Mouse (Mus musculus): ENCODE measurements around the gene Magi2. TPM values are rescaled to one million over a fixed set of nuclear protein-coding genes. Genes with fewer than 3 reads are reported as not detected.

Gene Magi2
- polyA plus RNA-seq, 1 experiment from 2014 or later: 6.8 TPM

DNA sequence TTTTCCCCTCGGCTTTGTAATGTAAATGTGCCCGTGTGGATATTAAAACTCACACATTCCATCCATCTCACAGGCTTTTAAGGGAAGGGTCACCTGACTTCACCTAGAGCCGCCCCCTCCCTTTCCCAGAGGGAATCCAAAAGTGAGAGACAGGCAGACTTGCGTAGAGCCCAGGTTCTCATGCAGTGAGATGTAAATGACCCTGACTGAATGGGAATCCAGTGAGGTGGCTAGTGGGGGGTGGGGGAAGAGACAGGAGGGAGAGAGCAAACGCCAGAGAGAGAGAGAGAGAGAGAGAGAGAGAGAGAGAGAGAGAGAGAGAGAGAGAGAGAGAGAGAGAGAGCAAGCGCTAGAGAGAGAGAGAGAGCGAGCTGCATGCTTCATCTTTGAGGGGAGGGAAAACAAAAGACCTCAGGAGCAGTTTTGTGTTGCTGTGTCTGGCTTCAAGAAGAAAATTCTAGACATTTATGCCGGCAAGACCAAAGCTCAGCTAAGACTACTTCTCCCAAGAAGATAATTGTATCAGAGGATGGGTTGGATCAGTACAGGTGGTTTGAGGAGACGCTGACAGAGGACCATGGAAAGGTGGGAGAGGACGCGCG, 680.6 kb downstream of the Magi2 start:
- Histone ChIP-seq H3K4me3 (peak overlapping the region; percentile 44), H3K27me3 (peaks cover 22% of the 10 kb centered on the region), H3K4me2 (replicated peaks) (peak overlapping the region; percentile 76), H3K9me3 (no peaks in the 10 kb centered on the region), H3K4me1 (peaks cover 10% of the 10 kb centered on the region), H3K36me3 (no peaks in the 10 kb centered on the region), H3K27ac (no peak overlapping the region), H3K9ac (peak overlapping the region; percentile 59)
- WGBS: 2% methylated on average over 12 of the region's 12 CpGs
- no peak for ATAC-seq (ENCODE audit: low FRiP score, low read depth)

GRCm38 (mm10) chr5:19907983-19908705, 681.3 kb downstream of the Magi2 start:
- Histone ChIP-seq H3K4me1 (peaks cover 10% of the 10 kb centered on the region), H3K27me3 (peaks cover 22% of the 10 kb centered on the region), H3K36me3 (no peaks in the 10 kb centered on the region), H3K4me2 (replicated peaks) (peak overlapping the region; percentile 76), H3K4me3 (peak overlapping the region; percentile 44), H3K27ac (no peak overlapping the region), H3K9ac (peak overlapping the region; percentile 59), H3K9me3 (no peaks in the 10 kb centered on the region)
- ATAC-seq (ENCODE audit: low FRiP score, low read depth): no peak; the same call in 1 of the 2 replicates
- WGBS: 4% methylated on average over 16 of the region's 16 CpGs

- Histone ChIP-seq H3K9me3 (no peaks in the 10 kb centered on the region), H3K36me3 (no peaks in the 10 kb centered on the region), H3K9ac (peak overlapping the region; percentile 31), H3K4me2 (replicated peaks) (peak overlapping the region; percentile 76), H3K27ac (no peak overlapping the region), H3K4me3 (peak overlapping the region; percentile 44), H3K27me3 (peaks cover 22% of the 10 kb centered on the region), H3K4me1 (peaks cover 10% of the 10 kb centered on the region)
- no peak for ATAC-seq (ENCODE audit: low FRiP score, low read depth)
- WGBS: 2% methylated on average over 5 of the region's 5 CpGs
Measured at GRCm38 (mm10) chr5:19908706-19909060, 681.8 kb downstream of the Magi2 start.

DNA sequence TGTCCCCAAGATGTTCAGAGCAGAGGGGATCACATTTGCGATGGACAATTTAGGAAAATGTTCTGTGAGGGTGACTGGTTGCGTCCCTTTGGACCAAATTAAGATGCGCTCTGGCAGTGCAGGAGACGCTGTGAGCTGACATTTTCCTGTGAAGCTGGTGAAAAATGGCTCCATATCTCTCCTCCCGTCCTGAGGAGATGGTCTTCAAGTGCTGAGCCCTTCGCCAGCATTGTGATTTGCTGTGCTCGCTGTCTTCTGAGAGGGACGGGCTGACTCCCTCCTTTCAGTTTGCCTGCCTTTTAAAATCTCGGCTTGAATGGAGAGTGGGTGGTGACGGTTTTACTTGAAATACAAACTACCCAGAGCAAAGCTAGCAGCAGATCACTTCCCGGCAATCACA, 682.2 kb downstream of the Magi2 start:
- H3K27ac ChIP-seq: no peak overlapping the region
- H3K4me2 ChIP-seq (replicated peaks): peak overlapping the region; percentile 76
- WGBS: 5% methylated on average over 11 of the region's 11 CpGs
- H3K27me3 ChIP-seq: peaks cover 22% of the 10 kb centered on the region
- H3K9ac ChIP-seq: peak overlapping the region; percentile 31
- no peak for ATAC-seq (ENCODE audit: low FRiP score, low read depth)
- no peaks in the 10 kb centered on the region for H3K9me3 ChIP-seq
- H3K36me3 ChIP-seq: no peaks in the 10 kb centered on the region
- H3K4me3 ChIP-seq: peak overlapping the region; percentile 44
- H3K4me1 ChIP-seq: peaks cover 10% of the 10 kb centered on the region

DNA sequence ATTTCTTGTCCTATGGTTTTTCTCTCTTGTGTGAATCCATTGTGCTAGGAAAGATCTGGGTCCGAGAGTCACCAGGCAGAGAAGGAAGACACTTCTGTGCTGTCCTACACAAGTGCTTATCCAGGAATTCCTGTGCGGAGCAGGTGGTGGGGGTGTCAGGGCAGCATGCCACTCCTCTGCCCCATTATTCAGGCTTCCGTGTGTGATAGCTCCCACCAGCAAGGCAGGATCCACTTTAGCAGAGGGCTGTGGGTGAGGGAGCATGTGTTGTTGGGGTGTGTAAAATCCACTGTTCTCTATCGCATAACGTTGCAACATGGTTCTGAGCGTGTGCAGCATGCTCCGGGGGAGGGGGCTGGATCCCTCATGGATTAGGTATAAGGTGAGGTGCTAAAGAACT, 682.8 kb downstream of the Magi2 start:
- H3K4me2 ChIP-seq (replicated peaks): peak overlapping the region; percentile 76
- H3K4me3 ChIP-seq: no peak overlapping the region

DNA sequence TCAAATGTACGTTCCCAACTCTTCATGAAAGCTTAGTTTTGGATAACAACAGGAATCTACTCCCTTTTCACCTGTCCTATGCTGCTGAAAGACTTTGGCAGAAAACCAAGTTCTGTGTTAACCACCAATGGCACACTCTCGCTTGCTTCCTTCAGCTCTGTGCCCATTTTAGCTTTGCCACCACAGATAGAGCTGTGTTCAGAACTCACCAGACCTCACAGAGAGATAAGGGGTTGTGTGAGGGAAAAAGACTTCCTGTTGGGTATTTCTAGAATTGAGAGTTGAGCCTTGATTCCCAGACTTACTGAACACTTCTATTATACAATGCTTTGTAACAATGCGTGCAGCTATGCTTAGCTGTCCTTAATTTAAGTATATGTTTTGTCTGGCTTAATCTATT, 705.3 kb downstream of the Magi2 start:
- no peak overlapping the region for H3K4me3 ChIP-seq
- WGBS: 83% methylated on average over 3 of the region's 3 CpGs
- H3K27me3 ChIP-seq: no peaks in the 10 kb centered on the region
- H3K9ac ChIP-seq: no peak overlapping the region
- no peak overlapping the region for H3K4me2 ChIP-seq (replicated peaks)
- no peaks in the 10 kb centered on the region for H3K4me1 ChIP-seq
- H3K27ac ChIP-seq: no peak overlapping the region
- no peaks in the 10 kb centered on the region for H3K9me3 ChIP-seq
- H3K36me3 ChIP-seq: no peaks in the 10 kb centered on the region
- no peak for ATAC-seq (ENCODE audit: low FRiP score, low read depth)

More for the DNA sequence above, 682.8 kb downstream of the Magi2 start:
- Histone ChIP-seq H3K9ac (no peak overlapping the region), H3K36me3 (no peaks in the 10 kb centered on the region), H3K27ac (no peak overlapping the region), H3K9me3 (no peaks in the 10 kb centered on the region), H3K27me3 (peaks cover 22% of the 10 kb centered on the region), H3K4me1 (peaks cover 10% of the 10 kb centered on the region)
- 71% methylated on average over 7 of the region's 7 CpGs for WGBS
- no peak for ATAC-seq (ENCODE audit: low FRiP score, low read depth)

GRCm38 (mm10) chr5:19933190-19933589, 706.4 kb downstream of the Magi2 start:
- WGBS: 18% methylated on average over 2 of the region's 2 CpGs
- Histone ChIP-seq H3K36me3 (no peaks in the 10 kb centered on the region), H3K27ac (no peak overlapping the region), H3K4me3 (no peak overlapping the region), H3K4me2 (replicated peaks) (no peak overlapping the region), H3K27me3 (no peaks in the 10 kb centered on the region), H3K9ac (no peak overlapping the region), H3K9me3 (no peaks in the 10 kb centered on the region), H3K4me1 (no peaks in the 10 kb centered on the region)
- ATAC-seq (ENCODE audit: low FRiP score, low read depth): peak; percentile 69; the same call in 1 of the 2 replicates

DNA sequence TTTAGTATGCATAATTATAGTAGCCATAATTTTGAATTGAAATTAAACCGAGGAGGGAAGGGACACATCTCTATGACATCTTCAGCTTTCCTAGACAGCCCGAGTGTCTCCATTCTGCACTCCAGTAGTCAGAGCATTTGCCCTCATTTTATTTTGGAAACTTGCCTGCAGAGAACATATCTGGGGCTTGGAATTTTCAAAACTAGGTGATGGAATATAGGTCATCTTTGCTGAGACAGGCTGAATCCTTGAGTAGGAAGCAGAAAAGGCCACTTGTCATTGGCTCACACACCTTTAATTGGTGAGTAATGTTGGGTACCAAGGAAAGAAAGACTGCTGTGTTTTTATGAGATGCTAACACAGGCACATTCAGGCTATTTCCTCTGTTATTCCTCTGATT, 724.3 kb downstream of the Magi2 start:
- whole genome bisulfite sequencing: 81% methylated on average over 2 of the region's 2 CpGs

DNA sequence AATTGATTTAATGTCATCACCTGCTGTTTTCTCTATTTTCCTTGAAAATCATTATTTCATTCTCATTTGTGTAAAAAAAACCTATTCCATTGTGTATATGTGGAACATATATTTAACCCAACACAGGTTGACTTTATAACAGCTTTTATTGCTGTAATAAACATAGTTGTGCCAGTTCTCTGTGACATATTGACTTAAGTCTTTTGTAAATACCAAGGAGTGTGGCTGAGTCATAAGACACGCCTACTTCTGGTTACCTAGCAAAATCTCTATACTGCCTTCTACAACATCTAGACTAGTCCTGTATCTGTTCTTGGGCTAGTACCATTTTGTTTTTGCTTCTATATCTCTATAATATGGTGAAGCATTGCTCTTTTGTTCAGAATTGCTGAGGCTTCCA, 737.3 kb downstream of the Magi2 start:
- Histone ChIP-seq H3K4me1 (no peaks in the 10 kb centered on the region), H3K27me3 (no peaks in the 10 kb centered on the region), H3K9me3 (no peaks in the 10 kb centered on the region), H3K36me3 (no peaks in the 10 kb centered on the region), H3K9ac (no peak overlapping the region), H3K4me2 (replicated peaks) (no peak overlapping the region), H3K27ac (no peak overlapping the region), H3K4me3 (no peak overlapping the region)
- ATAC-seq (ENCODE audit: low FRiP score, low read depth): no peak
- WGBS: 89% methylated on average over 1 of the region's 1 CpGs

More for the DNA sequence above, 724.3 kb downstream of the Magi2 start:
- ATAC-seq (ENCODE audit: low FRiP score, low read depth): no peak
- Histone ChIP-seq H3K36me3 (no peaks in the 10 kb centered on the region), H3K4me3 (no peak overlapping the region), H3K27me3 (no peaks in the 10 kb centered on the region), H3K4me2 (replicated peaks) (no peak overlapping the region), H3K9ac (no peak overlapping the region), H3K9me3 (no peaks in the 10 kb centered on the region), H3K4me1 (no peaks in the 10 kb centered on the region), H3K27ac (no peak overlapping the region)

GRCm38 (mm10) chr5:19972736-19973135, 745.9 kb downstream of the Magi2 start:
- H3K9me3 ChIP-seq: no peaks in the 10 kb centered on the region
- no peak overlapping the region for H3K4me3 ChIP-seq
- no peaks in the 10 kb centered on the region for H3K27me3 ChIP-seq
- H3K9ac ChIP-seq: no peak overlapping the region
- no peaks in the 10 kb centered on the region for H3K36me3 ChIP-seq
- H3K4me2 ChIP-seq (replicated peaks): no peak overlapping the region
- H3K27ac ChIP-seq: no peak overlapping the region
- no peaks in the 10 kb centered on the region for H3K4me1 ChIP-seq
- 84% methylated on average over 2 of the region's 2 CpGs for WGBS
- ATAC-seq (ENCODE audit: low FRiP score, low read depth): no peak

DNA sequence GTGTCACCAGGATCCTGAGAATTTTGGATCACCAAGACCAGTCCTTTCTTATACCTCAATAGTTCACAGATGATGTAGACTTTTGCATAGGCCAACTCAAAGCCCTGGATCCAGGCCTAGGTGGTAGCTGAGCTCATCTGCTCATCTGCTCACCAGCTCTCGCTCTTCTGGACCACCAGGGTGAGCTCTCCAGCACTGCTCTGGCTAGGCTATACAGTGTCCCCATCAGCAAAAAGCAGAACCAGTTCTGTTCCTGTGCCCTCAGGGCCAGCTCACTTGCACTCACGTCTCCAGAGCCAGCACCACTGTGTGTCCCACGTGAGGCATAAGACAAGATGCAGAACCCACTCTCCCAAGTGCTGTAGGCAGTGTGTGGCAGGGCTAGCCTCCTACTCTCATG, 747.0 kb downstream of the Magi2 start:
- Histone ChIP-seq H3K4me1 (no peaks in the 10 kb centered on the region), H3K27me3 (no peaks in the 10 kb centered on the region), H3K9me3 (no peaks in the 10 kb centered on the region), H3K9ac (no peak overlapping the region), H3K4me3 (no peak overlapping the region), H3K27ac (no peak overlapping the region), H3K36me3 (no peaks in the 10 kb centered on the region), H3K4me2 (replicated peaks) (no peak overlapping the region)
- WGBS: 85% methylated on average over 3 of the region's 3 CpGs
- ATAC-seq (ENCODE audit: low FRiP score, low read depth): no peak

DNA sequence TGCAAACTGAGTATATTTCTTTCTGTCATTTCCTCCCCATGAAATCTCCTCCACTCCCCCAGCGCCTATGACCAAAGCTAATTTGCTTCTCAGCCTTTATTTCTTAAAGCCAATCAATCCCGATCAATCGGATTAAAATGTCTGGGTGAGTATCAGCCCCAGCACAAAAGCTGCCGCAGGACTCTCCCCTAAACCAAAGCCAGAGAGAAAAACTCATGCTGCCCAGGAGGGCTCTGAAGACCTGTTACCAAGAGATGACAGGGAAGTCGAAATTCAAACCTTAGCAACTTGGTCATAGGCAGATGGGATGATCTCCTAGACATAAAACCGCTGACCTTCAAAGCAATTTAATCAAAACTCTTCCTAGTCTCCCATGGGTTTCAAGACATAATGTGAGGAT, 754.7 kb downstream of the Magi2 start:
- ATAC-seq (ENCODE audit: low FRiP score, low read depth): no peak
- 79% methylated on average over 6 of the region's 6 CpGs for WGBS
- H3K9ac ChIP-seq: no peak overlapping the region
- H3K4me3 ChIP-seq: no peak overlapping the region
- no peak overlapping the region for H3K27ac ChIP-seq
- H3K4me2 ChIP-seq (replicated peaks): no peak overlapping the region
- no peaks in the 10 kb centered on the region for H3K27me3 ChIP-seq
- no peaks in the 10 kb centered on the region for H3K9me3 ChIP-seq
- no peaks in the 10 kb centered on the region for H3K4me1 ChIP-seq
- H3K36me3 ChIP-seq: no peaks in the 10 kb centered on the region

- WGBS: 31% methylated on average over 3 of the region's 3 CpGs
- H3K27ac ChIP-seq: no peak overlapping the region
- no peak overlapping the region for H3K9ac ChIP-seq
- H3K4me3 ChIP-seq: no peak overlapping the region
- no peaks in the 10 kb centered on the region for H3K27me3 ChIP-seq
- H3K9me3 ChIP-seq: no peaks in the 10 kb centered on the region
- no peaks in the 10 kb centered on the region for H3K36me3 ChIP-seq
- H3K4me1 ChIP-seq: no peaks in the 10 kb centered on the region
- H3K4me2 ChIP-seq (replicated peaks): no peak overlapping the region
- ATAC-seq (ENCODE audit: low FRiP score, low read depth): no peak
Measured at GRCm38 (mm10) chr5:19982031-19982430, 755.2 kb downstream of the Magi2 start.

Measured in limb, embryonic 13.5 days (tissue).